Mouse (Mus musculus): ENCODE data around the gene Usp36.

Usp36 gene

GRCm38 (mm10) chr11:118220561-118221262, 69.3 kb downstream of the Usp36 start:
- DNase-seq: peak in 1 of 2 experiments; percentile 72

DNA sequence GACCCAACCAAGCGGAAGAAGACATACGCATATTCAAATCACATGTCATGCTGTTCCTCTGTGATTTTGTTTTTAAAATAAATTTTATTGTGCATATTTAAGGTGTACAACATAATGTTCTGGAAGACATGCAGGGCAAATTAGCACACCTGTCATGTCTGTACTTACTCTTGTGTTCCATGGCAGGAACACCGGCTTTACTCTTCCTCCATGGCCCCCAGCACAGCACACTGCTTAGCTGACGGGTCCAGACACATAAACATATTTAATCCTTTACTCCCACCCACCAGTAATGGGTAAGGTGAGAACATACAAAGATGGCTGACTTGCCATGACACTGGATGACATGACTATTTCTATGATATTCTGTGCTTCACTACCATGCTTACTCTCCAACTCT, 71.0 kb downstream of the Usp36 start:
- DNase-seq: no peak

DNA sequence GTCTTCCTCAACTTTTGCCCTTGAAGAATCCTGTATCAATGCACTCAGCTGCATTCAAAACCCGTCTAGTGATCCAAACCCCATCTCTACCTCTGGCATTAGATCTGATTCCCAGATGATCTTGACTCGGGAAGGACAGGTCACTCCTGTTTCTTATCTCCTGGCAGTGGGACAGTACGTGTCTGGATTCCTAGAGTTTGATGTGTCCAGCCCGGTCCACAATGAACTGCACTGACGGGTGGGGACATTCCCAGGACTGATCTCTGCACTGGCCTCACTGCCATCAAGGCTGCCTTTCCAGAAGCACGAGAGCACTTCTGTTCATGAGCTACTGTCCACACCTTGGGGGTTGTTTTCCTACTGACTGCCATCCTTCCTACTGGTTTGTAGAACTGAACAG, 73.6 kb downstream of the Usp36 start:
- no peak for DNase-seq

DNA sequence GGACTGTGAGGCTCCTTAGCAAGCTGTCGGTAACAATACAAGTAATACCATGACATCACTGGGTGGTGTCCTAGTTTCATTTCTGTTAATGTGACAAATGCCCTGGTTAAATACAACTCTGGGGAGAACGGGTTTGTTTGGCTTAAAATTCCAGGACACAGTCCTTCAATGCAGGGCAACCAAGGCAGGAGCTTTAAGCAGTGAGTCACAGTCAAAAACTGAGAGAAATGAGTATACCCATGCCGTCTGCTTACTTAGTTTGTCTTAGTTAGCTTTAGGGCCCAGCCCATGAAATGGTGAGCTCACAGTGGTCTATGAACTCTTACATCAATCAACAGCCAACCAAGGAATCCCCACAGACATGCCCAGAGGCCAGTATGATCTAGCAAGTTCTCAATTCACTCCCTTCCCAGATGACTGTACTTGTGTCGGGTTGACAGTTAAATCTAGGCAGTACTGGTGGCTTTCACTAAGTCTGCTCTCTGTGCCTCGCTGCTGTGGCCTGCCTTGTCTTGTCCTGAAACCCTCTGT, 74.1 kb downstream of the Usp36 start:
- no peak for DNase-seq

DNA sequence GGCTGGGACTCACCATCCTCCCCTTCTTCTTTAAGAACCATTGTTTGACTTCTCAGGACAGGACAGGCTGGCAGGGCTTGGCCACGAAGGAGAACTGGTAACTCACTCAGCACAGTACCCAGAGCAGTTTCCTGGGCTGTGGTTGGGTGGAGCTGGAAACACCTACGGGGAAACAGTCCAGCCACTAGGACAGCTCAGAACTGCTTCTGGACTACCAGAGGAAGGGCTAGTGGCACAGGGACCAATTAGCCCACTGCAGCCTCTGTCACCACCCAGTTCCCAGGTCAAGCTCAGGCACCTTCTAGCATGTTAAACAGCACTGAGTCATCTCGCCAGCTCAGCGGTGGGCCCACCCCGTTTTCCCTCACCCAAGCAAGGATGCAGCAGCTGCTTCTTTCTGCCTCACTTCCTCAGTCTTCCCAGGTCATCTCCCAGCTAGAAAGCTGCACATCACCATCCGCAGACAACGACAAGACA, 77.4 kb downstream of the Usp36 start:
- no peak for DNase-seq

DNA sequence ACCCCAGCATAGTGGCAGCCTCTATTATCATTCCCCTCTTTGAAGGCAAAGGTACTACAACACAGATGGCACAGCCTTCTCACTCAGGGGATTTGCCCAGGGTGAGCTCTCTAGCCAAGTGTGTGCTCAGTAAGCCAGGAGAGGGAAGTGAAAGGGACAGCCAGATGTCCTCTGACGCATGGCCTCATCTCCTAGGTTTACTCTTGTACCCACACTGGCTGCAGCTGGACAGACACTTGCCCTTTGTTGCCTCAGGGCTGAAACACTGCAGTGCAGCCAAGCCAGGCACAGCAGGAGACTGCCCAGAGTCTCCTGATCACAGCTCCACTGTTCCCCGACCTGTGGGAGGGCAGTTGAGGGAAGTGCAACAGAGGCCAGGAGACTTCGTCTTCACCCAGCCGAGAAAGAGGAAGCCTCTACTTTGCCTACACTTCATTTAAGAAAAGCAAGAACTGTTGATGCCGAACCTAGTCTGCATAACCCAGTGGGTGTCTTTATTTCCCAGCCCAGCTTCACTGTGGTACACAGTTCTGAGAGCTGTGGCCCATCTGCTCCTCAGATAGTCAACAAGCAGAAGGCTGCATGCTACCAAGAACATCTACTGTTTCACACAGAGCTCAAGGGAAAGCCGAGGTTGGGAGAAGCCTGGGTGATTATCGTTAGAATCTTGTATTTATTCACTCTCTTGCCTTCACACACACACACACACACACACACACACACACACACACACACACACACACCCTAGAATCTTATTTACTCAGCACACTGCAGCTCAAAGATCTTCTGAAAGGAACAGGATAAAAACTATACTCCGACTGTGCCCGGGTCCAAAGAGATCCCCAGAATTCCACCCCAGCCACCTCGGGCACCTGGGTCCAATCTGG, 78.1 kb downstream of the Usp36 start:
- peak; percentile 55 to 63 for DNase-seq

DNA sequence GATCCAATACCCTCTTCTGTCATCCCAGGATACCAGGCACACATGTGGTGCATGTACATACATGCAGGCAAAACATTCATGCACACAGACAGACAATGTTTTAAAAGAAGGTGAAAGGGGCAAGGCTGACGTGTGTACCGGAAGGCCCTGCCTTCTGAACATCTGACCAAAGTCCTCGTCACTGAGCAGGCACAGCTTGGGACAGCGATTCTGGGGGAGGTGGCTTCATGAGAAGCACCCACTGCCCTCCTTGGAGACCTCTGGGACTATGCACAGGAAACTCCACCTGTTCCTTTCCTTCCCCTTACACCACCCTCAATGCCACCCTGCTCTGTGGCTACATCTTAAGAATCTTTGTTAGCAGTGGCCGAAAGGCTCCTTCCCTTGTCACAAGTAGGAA, 79.1 kb downstream of the Usp36 start:
- DNase-seq: peak in 1 of 2 experiments; percentile 45

DNA sequence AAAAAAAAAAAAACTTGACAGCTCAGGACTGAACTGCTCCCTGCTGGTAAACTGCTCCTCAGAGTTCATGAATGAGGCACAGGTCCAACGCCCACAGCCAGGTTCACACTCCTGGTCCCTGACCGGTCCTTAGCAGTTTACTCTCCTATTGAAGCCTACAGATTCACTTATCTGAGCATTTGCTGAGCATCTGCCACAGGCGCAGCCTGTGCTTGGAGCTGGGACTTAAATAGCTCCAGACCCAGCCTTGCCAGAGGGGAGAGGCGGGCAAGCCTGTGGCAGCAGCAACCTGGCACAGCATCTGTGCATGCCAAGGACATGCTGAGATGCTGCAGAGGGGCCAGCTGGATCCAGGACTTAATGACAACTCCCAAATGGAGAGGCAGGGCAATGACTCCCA, 79.9 kb downstream of the Usp36 start:
- DNase-seq: no peak
